Mouse (Mus musculus): ENCODE measurements around the gene Tnfsfm13.

DNA sequence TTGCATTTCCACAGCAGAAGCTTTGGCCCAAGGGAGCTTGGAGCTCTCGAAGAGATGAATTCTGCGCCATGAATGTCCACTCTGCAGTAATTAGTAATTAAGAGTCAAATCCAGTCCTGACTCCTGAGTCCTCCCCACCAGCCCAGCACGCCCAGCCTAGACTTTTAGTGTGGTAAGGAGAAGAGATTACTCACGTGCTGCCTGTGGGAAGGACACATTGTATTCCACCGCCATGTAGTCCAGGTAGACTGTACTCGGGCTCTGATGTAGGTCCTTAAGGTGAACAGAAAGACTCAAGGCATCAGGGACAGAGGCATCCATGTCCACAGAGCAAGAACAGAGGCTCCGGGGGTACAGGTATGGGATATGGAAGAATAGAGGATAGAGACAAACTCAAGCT lies 31.1 kb downstream of the Tnfsfm13 start:
- TF ChIP-seq CTCF (IDR thresholded peaks at IDR 0.05; ENCODE audit: low read depth, low read length) = no peak
- TF ChIP-seq POLR2AphosphoS5 (IDR thresholded peaks at IDR 0.05; ENCODE audit: insufficient replicate concordance, low read depth, low read length) = no peak
- no peak for TF ChIP-seq GATA1 (IDR thresholded peaks at IDR 0.05; ENCODE audit: borderline replicate concordance, low read length)
- no peak for TF ChIP-seq GATA2 (IDR thresholded peaks at IDR 0.05; ENCODE audit: borderline replicate concordance, low read depth, low read length)
- TF ChIP-seq TAL1 (conservative IDR thresholded peaks at IDR 0.05; ENCODE audit: low read depth, low read length) = no peak

Measured in G1E (cell line).